Mouse (Mus musculus): ENCODE results near the gene Phb2. TPM values are rescaled to one million over a fixed set of nuclear protein-coding genes. Genes with fewer than 3 reads are reported as not detected.
"Not testable (repeated sequence)": the region's sequence is repeated elsewhere in the genome, so short reads cannot be mapped to it uniquely, and the experiment has no call there.

Phb2 gene
- total RNA-seq (2021), result 100 to 1,000 TPM; 134 to 155 TPM
- long read RNA-seq, experiment 1, partial matches to known transcripts, result 7 of 117 reads
- long read RNA-seq, experiment 1, other reads (novel, unspliced or antisense), result 110 of 117 reads
- long read RNA-seq, experiment 2, partial matches to known transcripts, result 5 of 98 reads
- long read RNA-seq, experiment 2, other reads (novel, unspliced or antisense), result 92 of 98 reads

DNA sequence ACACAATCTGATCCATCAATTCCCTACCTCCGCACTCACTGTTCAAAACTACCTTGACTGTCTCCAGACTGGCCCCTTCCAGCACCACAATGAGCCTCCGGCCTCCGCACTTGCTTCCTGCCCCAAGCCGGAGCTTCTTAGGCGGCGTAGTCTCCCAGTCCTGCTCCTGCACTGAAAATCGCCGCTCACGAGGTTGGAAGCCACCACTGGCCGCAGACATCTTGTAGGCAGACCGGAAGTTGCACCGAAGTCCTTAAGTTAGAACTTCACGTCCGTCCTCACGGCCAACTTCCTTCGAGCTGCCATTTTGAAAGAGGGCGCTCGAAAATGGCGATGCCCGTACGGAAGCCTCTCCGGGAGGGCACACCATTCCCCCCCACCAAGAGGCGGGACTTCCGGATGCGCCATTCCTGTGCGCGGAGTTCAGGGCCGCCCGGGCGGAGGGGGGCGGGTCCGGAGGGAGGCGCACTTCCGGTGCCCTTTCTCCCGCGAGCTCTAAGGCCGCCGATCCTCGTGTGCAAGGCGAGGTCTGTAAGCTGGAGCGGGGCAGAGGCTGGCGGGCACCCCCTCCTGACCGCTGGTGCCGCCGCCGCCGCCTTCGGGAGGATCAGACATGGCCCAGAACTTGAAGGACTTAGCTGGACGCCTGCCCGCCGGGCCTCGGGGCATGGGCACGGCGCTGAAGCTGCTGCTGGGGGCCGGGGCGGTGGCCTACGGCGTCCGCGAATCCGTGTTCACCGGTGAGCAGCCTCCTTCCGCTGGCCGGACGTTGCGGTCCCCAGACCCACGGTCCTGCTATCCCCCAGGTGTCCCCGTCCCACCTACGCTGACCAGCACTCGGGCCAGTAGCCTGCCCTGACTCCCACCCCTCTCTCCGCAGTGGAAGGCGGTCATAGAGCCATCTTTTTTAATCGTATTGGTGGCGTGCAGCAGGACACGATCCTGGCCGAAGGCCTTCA, at the start of gene Phb2, which contains the start of gene Emg1:
TSS of gene Phb2 (plus strand) at position 513 of the 959 bp plus-strand sequence.
TSS of gene Emg1 (minus strand) at position 355 of the 959 bp plus-strand sequence.
- peak; percentile 98 for DNase-seq (ENCODE audit: low spot score)

DNA sequence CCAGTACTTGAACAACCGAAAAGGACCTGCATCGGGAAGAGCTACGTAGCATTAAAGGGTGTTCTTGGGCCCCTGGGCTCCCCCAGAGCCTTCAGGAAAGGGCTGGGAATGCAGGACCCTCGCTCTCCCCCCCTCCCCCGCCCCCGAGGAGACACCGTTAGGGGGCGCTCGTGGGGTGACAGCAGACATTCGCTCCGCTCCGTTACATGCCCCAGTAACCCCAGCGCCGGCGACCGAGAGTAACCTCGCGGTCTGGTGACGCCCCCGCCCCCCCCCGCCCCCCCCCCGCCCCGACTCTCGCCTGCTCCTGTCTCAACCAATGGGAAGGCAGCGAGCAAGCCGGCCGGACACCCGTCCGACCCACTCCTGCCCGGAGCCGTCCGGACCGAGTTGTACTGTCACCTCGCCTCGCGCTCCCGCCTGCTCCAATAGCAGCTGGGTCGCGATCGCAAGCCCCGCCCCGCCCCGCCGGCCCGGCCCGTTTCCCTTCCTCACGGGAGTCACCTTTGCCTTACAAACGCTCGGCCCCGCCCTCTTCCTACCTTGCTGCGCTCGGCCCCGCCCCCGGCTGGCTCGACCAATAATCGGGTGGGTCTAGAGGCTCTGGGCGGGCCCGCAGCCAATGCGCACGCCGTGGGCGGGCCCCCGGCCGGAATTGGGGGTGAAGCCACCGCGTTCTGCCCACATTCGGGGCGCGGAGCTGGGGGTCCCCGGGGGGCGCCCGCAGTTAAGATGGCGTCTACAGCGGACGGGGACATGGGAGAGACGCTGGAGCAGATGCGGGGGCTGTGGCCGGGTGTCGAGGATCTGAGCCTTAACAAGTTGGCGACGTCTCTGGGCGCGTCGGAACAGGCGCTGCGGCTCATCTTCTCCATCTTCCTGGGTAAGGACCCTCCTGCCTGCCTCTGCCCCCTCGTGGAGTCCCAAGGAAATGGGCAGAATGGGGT, 49.4 kb upstream of the Phb2 start, which contains the start of gene Lpcat3:
TSS of gene Lpcat3 (plus strand) at position 551 of the 947 bp plus-strand sequence.
- DNase-seq (ENCODE audit: low spot score), result peak; percentile 98

DNA sequence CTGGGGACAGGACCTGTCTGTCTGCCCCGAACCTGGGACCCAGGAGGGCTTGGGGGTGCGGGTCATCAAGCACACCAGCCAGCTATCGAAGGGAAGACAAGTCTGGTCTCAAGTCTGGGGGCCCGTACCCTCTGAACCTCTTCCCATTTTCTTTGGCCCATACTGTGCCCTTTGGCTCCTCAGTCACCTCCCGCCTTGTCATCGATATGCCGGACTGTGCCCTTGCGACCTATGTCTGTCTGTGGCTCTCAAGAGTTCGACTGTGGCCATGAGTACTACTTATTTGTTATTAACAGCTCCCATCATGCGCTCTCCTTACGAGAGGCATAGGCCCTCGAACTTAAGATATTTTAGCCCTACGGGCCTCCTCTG, 48.7 kb upstream of the Phb2 start:
- no peak for DNase-seq (ENCODE audit: low spot score)

DNA sequence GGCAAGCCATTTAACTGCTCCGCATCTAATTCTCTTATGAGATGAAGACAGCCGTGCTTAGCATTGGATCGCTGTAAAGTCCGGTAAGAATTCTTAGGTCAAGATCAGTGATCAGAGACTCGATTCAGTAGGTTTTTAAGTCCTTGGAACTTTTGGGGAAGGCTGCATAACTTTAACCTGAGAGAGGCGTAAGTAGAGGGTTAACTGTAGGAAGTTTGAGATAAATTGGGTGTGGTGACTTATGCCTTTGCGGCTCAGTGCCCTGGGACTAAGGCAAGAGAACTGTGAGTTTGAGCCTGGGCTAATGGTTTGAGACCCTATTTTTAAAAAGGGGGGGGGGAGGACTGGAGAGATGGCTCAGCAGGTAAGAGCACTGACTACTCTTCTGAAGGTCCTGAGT, 47.9 kb upstream of the Phb2 start:
- DNase-seq (ENCODE audit: low spot score), result no peak

DNA sequence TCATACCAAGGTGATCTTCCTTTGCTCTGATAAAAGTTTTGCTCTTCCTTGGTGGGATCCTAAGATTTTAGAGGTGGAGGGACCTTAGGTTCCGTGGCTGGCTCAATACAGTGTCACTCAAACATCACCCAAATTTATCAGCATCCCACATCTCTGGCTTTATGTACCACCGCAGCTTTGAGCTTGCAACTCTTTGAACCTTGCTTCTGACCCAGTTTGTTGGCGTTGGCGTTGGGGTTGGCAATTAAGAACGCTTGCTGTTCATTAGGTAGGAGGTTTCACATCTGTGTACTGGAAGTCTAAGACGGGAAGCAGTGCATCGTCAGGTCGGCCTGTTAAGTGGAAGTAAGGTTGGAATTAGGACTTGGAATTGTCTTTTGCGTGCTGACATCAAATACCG, 47.1 kb upstream of the Phb2 start:
- DNase-seq (ENCODE audit: low spot score), result no peak

DNA sequence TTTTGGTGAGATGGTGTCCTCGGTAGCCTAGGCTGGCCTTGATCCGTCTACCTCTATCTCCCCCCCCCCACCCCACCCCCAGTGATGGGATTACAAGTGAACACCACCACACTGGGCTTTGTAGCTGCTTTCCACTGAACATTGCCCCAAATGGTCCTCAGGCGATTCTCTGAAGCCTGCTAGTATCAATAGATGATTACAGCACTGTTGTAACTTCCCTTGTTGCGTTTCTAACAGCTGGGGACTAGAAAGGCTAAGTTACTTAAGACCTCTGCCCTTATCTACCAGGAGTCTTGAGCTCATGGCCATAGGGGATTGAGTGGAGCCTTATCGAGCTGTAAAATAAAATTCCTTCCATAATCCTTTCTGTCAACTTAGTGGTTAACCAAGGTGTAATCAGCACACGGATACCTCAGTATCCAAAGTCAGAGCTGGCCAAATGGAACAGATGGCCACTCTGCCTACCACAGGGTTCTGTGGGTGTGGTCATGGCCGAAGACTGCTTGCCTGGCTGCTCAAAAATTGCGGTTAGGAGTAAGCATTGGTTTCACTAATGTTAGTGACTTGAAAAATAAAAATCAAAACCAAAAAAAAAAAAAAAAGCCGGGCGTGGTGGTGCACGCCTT, 42.8 kb upstream of the Phb2 start:
- DNase-seq (ENCODE audit: low spot score), result no peak

DNA sequence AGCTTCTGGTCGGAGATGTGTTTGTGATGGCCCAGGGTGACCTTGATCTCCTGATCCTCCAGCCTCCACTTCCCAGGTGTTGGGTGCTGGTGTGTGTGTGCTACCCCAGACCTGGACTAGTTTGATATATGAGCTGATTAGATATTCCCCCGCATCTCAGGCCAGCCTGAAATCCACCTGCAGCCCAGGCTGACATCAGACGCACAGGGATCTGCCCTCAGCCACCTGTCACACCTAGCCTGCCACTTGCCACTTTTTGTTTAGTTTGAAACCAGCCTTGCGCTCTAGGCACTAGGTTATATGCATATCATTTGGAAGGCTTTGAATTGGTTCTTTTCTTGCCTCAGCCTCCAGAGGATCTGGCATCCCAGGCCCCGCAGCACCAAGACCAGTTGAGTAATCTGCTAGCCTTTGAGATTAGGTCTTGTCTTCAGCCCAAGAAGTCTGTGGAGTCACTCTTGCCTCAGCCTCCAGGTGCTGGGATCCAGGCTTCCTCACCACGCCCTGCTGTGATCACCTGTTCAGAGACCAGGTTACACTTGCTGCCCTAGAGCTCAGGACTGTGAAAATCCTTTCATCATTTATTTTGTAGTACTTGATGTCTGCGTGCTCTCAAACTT, 41.7 kb upstream of the Phb2 start:
- DNase-seq (ENCODE audit: low spot score), result no peak

DNA sequence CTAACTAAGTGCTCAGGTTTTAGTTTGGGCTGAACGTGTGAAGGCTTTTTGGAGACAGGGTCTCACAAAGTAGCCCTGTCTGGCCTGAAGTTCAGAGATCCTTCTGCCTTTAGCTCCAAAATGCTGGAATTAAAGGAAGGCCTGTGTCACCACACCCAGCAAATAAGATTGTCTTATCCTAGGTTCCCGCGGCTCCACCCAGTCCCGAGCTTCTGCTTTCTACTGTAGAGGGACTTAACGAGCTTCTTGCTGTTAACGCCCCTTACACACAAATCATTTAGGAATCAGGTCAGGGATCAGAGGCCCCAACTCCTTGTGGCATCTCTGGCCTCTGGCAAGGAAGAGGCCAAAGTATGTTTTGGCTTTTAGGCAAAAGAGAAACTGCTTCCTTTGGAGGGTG, 40.0 kb upstream of the Phb2 start:
- no peak for DNase-seq (ENCODE audit: low spot score)

DNA sequence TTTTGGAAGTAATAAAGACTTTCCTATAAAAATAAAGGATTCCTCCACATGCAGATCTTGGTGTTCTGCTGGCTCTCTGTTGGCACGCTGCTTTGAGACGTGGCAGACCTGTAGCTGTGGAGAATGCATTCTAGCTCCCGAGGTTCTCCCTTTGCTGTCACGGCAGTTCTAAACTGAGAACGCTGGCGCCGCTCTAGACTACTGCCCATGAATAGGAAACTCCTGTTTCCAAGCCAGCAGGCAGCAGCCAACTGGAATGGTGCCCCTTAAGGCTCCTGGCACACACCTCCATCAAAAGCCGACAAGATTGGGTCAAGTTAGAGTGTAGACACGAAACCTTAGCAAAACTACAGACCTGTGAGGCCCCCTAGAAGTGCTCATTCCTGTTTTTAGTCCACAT, 38.5 kb upstream of the Phb2 start:
- DNase-seq (ENCODE audit: low spot score), result peak; percentile 53

DNA sequence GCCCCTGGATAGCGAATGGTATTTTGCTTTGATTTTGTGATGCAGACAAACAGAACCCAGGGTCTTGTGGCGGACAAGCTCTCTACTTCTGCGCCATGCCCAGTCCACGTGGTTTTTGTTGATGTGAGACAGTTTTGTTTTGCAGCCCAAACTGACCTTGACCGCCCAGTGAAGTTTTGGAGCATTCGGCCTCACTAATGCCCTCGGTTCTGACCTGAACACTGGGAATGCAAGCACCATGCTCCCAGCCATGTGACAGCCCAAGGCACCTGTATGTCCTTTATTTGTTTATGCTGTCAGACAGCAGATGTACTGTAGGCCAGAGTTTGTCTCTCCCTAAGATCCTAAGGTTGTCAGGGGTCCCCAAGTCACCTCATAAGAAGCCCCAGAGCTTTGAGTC, 37.5 kb upstream of the Phb2 start:
- DNase-seq (ENCODE audit: low spot score), result no peak

DNA sequence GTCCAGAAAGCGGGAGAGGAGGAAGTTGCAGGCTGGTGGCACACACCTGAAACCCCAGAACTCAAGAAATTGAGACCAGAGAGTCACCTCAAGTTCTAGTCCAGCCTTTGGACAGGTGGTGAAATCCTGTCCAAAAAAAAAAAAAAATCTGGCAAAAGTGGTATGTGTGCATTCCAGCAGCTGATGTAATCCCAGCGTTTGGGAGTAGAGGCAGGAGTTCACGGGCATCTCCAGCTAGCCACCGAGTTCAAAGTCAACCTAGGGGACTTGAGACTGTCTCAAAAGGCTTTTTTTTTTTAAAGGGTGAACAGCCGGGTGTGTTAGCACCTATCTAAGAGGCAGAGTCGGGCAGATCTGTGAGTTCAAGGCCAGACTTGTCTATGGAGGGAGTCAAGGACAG, 36.0 kb upstream of the Phb2 start:
- DNase-seq (ENCODE audit: low spot score), result no peak

DNA sequence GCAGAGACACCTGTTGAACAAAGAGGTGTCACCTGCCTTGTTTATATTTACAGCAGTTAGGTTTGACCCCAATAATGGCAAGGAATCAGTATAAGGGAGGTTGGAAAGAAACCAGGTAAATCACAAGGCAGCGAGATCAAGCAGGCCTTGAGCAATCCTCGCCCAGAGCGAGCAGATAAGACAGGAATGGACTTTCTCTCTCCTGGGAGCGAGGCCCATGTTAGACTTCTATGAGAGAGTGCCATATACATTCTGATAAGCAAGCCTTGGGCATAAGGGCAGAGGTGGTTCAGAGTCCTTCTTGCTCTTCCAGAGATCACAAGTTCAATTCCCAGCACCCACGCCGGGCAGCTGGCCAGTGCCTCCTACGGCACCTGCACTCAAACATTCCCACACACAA, 33.4 kb upstream of the Phb2 start:
- no peak for DNase-seq (ENCODE audit: low spot score)

DNA sequence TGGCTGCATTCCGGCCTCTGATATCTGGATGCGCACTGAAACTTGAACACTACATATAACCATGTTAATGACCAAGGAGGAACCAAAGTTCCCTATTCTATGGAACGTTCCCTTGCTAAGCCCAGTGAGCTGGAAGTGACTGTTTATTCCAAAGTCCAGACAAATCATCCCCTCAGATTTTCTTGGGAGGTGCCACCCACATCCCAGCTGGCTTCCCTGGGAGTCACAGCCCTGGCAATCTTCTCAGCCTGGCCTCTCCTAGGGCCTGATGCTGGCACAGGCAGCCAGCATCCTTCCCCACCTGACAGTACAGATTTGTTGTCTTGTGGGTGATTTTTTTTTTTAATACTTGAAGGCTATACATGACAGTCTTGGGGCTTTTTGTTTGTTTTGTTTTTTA, 32.6 kb upstream of the Phb2 start:
- no peak for DNase-seq (ENCODE audit: low spot score)

DNA sequence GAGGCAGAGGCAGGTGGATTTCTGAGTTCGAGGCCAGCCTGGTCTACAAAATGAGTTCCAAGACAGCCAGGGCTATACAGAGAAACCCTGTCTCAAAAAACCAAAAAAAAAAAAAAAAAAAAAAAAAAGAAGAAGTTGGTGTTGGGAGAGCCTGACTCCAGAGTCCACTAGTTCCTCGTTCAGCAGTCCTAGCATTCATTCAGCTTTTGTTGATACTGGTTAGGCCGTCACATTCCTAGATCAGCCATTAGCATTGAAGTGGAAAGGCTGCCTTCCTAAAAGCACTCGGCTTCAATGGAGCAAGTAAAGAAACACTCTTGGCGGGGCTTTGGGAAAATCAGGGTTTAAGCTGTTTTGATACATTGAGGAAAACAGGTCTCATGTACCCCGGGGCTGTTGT, 29.8 kb upstream of the Phb2 start:
- DNase-seq (ENCODE audit: low spot score), result not testable (repeated sequence)

DNA sequence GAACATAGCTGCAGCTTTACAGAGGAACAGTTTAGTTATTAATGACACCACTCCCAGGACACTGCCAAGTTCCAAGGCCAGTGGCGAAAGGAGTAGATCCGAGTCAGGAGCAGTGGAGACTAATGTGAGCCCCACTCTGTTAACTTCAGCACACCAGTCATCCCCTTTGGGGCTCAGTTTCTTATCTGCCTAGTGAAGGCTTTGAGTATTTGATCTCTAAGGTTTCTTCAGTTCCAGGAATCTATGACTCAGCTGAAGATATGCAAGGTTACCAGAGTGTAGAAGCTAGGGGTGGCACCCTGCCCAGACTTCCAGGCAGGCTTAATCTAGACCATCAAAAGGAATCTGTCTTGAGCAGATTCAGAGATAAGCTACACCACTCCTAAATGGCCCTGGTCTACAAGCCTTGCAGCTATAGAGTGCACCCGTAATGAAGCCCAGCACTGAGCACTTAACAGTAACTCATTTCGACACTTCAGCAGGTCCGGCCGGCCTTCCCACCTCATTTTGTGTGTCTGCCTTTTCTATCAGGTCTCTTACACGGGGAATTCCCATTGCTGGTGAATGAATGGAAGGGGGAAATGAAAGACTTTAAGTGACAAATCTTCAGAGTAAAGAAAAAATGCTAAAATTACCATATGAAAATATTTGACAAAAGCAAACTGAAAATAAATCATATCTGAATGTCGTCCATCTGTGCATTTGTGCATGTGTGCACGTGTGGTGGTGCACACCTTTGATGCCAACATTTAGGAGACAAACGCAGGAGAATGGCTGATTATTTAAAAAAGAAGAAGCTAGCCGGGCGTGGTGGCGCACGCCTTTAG, 28.3 kb upstream of the Phb2 start:
- peak; percentile 32 for DNase-seq (ENCODE audit: low spot score)

DNA sequence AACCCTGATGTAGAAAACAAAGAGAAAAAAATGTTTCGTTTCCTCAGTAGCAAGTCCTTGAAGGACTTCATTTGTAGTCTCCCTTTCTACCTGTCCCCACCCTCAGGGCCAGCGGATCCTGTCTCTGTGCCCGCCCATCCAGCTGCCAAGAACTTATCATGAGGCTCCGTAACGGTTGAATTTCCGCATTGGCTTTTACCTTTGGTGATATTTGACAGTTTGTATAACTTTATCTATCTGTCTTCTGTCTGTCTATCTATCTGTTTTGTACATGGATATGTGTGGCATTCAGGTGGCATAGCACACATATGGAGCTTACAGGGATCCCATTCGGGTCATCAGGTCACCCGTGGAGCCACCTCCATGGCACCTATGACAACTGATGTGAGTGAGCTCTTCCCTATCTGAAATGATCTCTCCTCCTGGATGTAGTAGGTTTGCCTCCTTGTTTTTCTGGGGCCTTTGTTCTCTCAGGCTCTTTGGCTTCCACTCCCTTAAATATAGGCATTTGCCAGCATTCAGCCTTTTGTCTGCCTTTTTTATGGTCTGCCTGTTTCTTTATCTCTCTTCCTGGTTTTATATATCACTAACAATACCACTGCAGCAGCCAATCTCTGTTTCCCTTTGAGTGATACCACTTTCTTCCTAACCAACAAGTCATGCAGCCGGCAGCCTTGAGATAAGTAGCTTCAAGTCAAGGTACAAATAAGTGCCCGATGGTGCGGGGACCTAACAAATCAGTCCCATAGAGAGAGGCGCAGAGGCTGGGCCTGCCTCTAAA, 26.3 kb upstream of the Phb2 start:
- DNase-seq (ENCODE audit: low spot score), result no peak

DNA sequence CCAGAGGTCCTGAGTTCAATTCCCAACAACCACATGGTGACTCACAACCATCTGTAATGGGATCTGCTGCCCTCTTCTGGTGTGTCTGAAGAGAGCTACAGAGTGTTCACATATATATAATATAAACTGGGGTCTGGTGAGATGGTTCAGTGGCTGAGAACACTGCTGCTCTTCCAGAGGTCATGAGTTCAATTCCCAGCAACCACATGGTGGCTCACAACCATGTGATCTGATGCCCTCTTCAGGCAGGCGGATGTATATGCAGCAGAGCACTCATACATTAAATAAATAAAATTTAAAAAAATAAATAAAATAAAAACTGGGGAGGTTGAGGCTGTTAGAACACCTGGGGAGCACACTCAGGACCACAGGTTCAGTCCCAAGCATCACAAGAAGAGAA, 25.5 kb upstream of the Phb2 start:
- DNase-seq (ENCODE audit: low spot score), result not testable (repeated sequence)

DNA sequence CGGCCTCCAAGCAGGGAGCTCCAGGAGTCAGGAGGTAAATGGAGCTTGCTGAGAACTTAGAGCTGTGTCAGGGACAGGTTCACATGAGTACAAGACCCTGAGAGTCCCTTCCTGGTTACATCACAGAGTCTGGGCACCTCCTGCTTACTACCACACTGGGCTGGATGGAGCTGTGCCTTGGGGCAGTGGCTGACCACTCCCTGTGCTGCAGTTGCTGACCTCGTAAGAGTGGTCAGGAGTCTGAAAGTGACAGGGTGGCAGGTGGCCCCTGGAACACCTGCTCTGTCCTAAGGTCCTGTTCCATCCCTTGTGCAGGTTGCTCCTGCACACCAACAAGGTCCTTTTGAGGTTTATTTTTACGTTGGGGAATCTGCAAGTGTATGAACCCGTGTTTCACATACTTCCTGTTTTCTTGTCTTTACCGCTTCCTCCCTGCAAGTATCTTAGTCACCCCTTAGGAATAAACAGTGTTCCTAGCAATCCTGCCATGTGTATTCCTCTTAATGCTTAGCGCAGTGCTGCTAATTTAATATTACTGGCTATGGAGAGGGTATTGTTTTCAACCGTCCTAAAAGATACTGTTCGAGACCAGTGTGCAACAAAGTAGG, 23.9 kb upstream of the Phb2 start:
- DNase-seq (ENCODE audit: low spot score), result no peak

DNA sequence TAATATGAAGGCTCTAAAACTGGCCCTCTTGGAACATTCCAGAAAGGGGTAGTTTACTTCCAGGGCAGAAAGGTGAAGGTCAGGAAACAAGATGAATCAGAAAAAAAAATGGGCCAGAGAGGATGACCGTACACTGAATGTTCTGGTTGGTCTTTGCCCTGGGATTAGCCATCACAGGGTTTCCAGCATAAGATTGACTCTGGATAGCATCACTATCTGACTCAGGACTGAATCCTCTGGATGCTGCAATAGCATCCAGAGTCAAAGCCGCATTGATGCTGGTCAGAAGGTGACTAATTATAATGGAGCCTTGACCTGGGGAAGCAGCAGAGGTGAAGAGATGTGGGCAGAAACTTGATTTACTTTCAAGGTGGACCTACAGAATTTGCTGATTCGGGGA, 23.1 kb upstream of the Phb2 start:
- DNase-seq (ENCODE audit: low spot score), result no peak

Measured in gastrocnemius, adult 18-20 months (tissue).